Mouse (Mus musculus) embryonic facial prominence, embryonic 10.5 days (tissue): ENCODE measurements around the gene Gdi1. TPM values are rescaled to one million over a fixed set of nuclear protein-coding genes. Genes with fewer than 3 reads are reported as not detected.

ENCODE experiments used
- DNase-seq: peaks from one replicate; pipeline ENCODE4 v3.0.0-alpha.2; 2017; ENCODE audit warnings: low spot score
- H3K27ac ChIP-seq: fragments of 300-500 bp; sonication (generic); replicated peaks from 2 replicates; pipeline ENCODE4 v1.5.1; 2016; ENCODE audit warnings: mild to moderate bottlenecking
- H3K27me3 ChIP-seq: fragments of 300-500 bp; sonication (generic); replicated peaks from 2 replicates; pipeline ENCODE4 v1.6.1; 2016; ENCODE audit warnings: low read depth, mild to moderate bottlenecking; ENCODE audit not compliant: poor library complexity, severe bottlenecking
- H3K36me3 ChIP-seq: fragments of 300-500 bp; sonication (generic); replicated peaks from 2 replicates; pipeline ENCODE4 v1.6.1; 2016; ENCODE audit warnings: mild to moderate bottlenecking, moderate library complexity
- H3K4me1 ChIP-seq: fragments of 300-500 bp; sonication (generic); 2 replicates; pipeline ENCODE4 v1.6.1; 2016
- H3K4me3 ChIP-seq: fragments of 300-500 bp; sonication (generic); 2 replicates; pipeline ENCODE4 v1.5.1; 2016; ENCODE audit warnings: mild to moderate bottlenecking, moderate library complexity
- H3K9me3 ChIP-seq: fragments of 300-500 bp; sonication (generic); 2 replicates; pipeline ENCODE4 v1.6.1; 2016; ENCODE audit warnings: mild to moderate bottlenecking
- WGBS: fragments of 180-500 bp; shearing (Covaris S2); methylation state at CpG from one replicate; pipeline ENCODE4 v1.1.7; 2016; 5-methylcytosine and 5-hydroxymethylcytosine counted together
- polyA plus RNA-seq: library from polyadenylated mRNA; unstranded; fragments of >200 nt; fragmentation: Nextera tagmentation; extraction: Ambion mirVana; gene quantifications from 2 replicates; pipeline ENCODE4 v1.2.1, GENCODE M21; 2016

Gdi1 gene
- polyA plus RNA-seq, 1 experiment from 2014 or later: 251 TPM

DNA sequence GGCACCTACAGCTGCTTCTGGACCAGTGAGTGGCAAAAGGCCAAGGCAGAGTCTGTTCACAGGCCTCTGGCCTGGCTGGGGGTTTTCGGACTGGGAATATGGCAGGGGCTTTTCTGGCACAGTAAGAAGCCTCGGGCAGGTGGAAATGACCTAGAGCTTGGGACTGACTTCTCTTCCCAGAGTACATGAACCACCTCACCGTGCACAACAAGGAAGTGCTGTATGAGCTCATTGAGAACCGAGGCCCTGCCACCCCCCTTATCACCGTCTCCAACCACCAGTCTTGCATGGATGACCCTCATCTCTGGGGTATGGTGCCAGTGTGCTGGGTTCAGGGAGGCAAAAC lies 21.7 kb upstream of the Gdi1 start:
- 33% methylated on average over 5 of the region's 5 CpGs for WGBS
- H3K36me3 ChIP-seq: peaks cover 7% of the 10 kb centered on the region; the same call in 1 of the 2 replicates

GRCm38 (mm10) chrX:74293431-74293830 lies 11.4 kb upstream of the Gdi1 start:
- peaks cover 18% of the 10 kb centered on the region for H3K36me3 ChIP-seq
- H3K9me3 ChIP-seq: no peaks in the 10 kb centered on the region
- 79% methylated on average over 4 of the region's 4 CpGs for WGBS
- H3K4me3 ChIP-seq: no peak overlapping the region
- no peak overlapping the region for H3K27ac ChIP-seq
- H3K27me3 ChIP-seq: no peaks in the 10 kb centered on the region
- peaks cover 6% of the 10 kb centered on the region for H3K4me1 ChIP-seq
- DNase-seq: no peak

More for the DNA sequence above, 21.7 kb upstream of the Gdi1 start:
- peak overlapping the region; percentile 73 for H3K4me3 ChIP-seq
- no peaks in the 10 kb centered on the region; the same call in 1 of the 2 replicates for H3K27me3 ChIP-seq
- H3K4me1 ChIP-seq: peaks cover 16% of the 10 kb centered on the region
- peak overlapping the region; percentile 86 for H3K27ac ChIP-seq
- DNase-seq: no peak
- H3K9me3 ChIP-seq: no peaks in the 10 kb centered on the region

DNA sequence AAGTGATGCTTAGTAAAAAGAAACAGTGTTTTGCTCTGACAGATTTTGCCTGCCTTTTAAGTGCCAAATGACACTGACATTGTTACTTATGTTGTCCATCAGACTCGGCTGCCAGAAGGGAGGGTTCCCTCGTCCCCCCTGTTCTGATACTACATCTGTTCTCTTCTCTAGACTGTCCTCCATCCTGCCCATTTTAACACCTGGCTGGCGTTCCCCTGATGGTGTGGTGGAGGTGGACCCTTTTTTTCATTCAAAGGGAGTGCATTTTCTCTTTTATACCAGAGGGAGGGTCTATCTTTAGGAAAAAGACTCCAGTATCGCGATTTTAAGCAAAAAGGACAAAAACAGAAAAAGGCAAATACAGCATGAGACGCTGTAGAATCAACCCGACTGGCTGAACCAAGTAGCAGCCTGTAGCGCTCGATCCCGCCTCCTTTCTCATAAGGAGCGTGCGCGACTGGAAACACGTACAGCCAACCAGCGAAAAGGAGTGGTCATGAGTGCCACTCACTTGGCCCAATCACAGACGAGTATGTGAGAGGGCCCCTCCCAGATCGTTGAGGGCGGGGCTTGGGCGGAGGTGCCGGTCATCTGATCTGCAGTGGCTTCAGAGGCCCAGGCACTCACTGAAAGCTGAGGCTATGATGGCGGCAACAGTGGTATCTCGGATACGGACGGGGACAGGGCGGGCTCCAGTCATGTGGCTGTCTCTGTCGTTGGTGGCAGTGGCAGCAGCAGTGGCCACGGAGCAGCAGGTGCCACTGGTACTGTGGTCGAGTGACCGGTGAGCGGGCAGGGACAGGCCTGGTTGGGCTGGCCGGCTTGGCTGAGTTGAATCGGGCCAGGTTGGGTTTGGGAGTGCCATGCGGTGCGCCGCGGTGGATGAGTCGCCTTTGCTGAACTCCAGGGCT lies 8.0 kb upstream of the Gdi1 start, which contains the start of gene Atp6ap1:
Atp6ap1 (plus strand) TSS at position 560 of the 911 bp plus-strand sequence.
- H3K27me3 ChIP-seq: no peaks in the 10 kb centered on the region
- WGBS: 17% methylated on average over 37 of the region's 37 CpGs
- H3K36me3 ChIP-seq: peaks cover 27% of the 10 kb centered on the region
- peak within 1 kb of the TSS; percentile 85 for H3K27ac ChIP-seq
- H3K9me3 ChIP-seq: no peaks in the 10 kb centered on the region
- peak within 1 kb of the TSS; percentile 75 for H3K4me3 ChIP-seq
- peak; percentile 92 for DNase-seq
- peaks cover 6% of the 10 kb centered on the region for H3K4me1 ChIP-seq

DNA sequence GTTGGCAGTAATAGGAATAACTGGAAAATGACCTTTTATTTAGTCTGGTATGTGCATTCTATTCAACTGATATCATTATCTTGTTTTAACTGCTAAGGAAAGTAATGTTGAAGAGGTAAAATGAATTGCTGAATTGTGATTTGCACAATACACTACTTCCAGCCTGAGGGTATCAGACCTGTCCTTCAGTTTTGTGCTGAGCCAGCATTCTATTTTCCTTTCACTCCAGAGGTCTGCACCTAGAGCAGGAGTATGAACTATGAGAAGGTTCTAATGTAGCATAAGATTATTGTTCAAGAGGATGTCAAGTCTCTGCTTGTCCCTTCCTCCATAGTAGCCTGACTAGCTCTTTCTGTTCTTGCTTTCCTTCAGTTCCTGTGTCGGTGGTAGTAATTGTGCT lies 6.5 kb upstream of the Gdi1 start:
- Histone ChIP-seq H3K4me1 (peaks cover 6% of the 10 kb centered on the region), H3K27me3 (no peaks in the 10 kb centered on the region), H3K27ac (no peak overlapping the region), H3K4me3 (no peak overlapping the region), H3K36me3 (peaks cover 42% of the 10 kb centered on the region), H3K9me3 (no peaks in the 10 kb centered on the region)
- DNase-seq: no peak
- 93% methylated on average over 1 of the region's 1 CpGs for WGBS

DNA sequence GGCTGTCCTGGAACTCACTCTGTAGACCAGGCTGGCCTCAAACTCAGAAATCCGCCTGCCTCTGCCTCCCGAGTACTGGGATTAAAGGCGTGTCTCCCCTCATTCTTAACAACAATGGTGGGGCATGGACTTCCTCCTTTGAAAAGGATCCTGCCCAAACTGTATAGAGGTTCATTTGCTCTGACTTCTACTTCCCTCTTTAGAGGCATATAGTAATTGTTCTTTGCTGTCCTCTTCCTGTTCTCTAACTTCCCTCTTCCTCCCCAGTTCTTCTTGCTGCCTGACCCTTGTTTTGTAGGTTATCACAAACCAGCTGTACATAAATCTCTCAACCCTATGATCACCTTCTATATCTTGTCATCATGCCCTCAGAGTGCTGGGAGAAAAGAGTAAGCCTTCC lies 5.1 kb upstream of the Gdi1 start:
- H3K27me3 ChIP-seq: no peaks in the 10 kb centered on the region
- H3K27ac ChIP-seq: no peak overlapping the region
- 91% methylated on average over 3 of the region's 3 CpGs for WGBS
- H3K36me3 ChIP-seq: peaks cover 50% of the 10 kb centered on the region
- H3K9me3 ChIP-seq: no peaks in the 10 kb centered on the region
- no peak overlapping the region for H3K4me3 ChIP-seq
- peaks cover 6% of the 10 kb centered on the region for H3K4me1 ChIP-seq
- DNase-seq: no peak

DNA sequence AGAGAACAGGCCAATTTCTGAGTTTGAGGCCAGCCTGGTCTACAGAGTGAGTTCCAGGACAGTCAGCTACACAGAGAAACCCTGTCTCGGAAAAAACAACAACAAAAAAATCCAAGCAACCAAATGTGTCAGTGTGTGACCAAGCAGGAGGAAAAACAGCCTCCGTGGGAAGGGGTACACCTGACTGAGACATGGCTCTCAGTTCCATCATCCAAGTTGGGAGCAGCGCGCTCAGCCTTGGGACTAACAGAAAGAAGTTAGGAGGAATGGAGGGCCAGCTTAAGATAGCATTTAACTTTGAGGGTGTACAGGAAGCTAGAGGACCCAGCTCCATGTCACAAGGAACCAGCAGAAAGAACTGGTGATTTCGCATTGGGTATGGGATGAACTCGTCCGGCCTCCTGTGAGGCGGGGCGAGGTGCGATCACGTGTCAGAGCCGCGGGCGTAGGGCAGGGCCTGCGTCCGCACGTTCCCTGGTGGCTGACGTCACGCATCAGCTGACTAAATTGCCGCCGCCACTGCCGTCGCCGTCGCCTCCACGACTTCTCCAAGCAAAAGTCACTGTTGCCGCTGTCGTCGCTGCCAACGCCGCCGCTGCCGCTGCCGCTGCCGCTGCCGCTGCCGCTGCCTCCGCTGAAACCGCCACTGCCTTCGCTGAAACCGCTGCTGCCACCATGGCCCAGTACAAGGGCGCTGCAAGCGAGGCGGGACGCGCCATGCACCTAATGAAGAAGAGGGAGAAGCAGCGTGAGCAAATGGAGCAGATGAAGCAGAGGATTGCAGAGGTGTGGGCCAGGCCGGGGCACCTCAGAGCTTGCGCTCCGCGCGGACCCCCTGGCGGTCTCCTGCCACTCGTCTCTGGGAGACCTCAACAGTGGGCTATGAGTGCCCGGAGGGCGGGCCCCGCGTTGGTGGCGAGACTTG lies 8.0 kb downstream of the Gdi1 start, which contains the start of gene Fam50a:
Fam50a (plus strand) TSS at position 494 of the 925 bp plus-strand sequence.
- peak; percentile 89 for DNase-seq
- 22% methylated on average over 59 of the region's 59 CpGs for WGBS
- peak within 1 kb of the TSS; percentile 89 for H3K27ac ChIP-seq

DNA sequence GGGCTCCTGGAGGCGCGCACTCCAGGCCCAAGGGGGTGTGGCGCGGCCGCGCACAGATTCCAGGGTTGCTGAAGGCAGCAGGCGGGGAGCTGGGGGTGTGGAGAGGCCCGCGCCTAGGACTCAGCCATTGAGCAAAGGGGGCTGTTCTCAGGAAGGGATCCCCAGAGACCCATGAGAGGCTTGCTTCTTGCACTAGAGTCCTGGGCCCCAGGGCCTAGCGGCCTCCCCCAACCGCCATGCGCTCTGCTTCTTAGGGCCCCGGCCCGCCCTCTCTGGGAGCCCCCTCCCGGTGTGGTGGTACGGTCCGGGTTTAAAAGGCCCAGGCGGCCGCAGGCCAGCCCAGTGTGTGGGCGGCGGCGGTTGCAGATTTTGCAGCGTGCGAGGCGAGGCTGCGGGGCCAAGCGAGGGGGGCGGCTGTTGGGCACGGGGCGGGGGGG lies 23.9 kb downstream of the Gdi1 start, which contains the start of gene Plxna3:
Plxna3 (plus strand) TSS at position 342 of the 437 bp plus-strand sequence.
- no peaks in the 10 kb centered on the region for H3K27me3 ChIP-seq
- peak; percentile 81 for DNase-seq
- peaks cover 29% of the 10 kb centered on the region for H3K4me1 ChIP-seq
- H3K27ac ChIP-seq: peak within 1 kb of the TSS; percentile 93
- H3K36me3 ChIP-seq: peaks cover 18% of the 10 kb centered on the region
- peak within 1 kb of the TSS; percentile 67 for H3K4me3 ChIP-seq
- no peaks in the 10 kb centered on the region for H3K9me3 ChIP-seq
- 13% methylated on average over 30 of the region's 30 CpGs for WGBS

More for the DNA sequence above, 8.0 kb downstream of the Gdi1 start, which contains the start of gene Fam50a:
- Histone ChIP-seq H3K27me3 (no peaks in the 10 kb centered on the region), H3K36me3 (peaks cover 53% of the 10 kb centered on the region), H3K9me3 (no peaks in the 10 kb centered on the region), H3K4me3 (peak within 1 kb of the TSS; percentile 73), H3K4me1 (peaks cover 8% of the 10 kb centered on the region; the same call in 1 of the 2 replicates)

DNA sequence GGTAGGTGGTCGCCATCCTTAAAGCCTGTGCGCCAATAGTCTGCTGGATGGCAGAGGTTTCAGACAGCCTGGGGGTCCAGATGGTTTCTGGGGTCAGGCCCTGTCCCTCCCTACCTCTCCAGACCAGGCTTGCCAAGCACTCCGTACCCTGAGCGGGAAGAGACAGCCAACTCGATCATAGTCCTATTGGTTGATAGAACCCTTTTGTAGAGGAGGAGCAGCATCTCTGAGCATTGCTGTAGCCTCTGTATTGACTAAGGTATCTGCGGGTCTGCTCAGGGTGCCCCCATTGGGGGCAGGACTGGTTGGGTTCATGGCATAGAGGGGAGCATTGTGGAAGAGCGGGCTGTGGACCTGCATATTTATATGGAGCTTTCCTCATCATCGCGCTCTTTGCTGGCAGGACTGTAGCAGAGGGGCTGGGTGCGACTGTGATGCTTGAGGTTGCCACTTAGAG lies 24.4 kb downstream of the Gdi1 start:
- Histone ChIP-seq H3K4me1 (peaks cover 29% of the 10 kb centered on the region), H3K27ac (peak overlapping the region; percentile 93), H3K27me3 (no peaks in the 10 kb centered on the region), H3K4me3 (peak overlapping the region; percentile 67), H3K9me3 (no peaks in the 10 kb centered on the region), H3K36me3 (peaks cover 23% of the 10 kb centered on the region)
- DNase-seq: no peak
- WGBS: 27% methylated on average over 10 of the region's 10 CpGs

- Histone ChIP-seq H3K27me3 (no peaks in the 10 kb centered on the region), H3K4me3 (peak overlapping the region; percentile 67), H3K36me3 (peaks cover 34% of the 10 kb centered on the region), H3K27ac (0 out of 2 replicates have a peak overlapping the region, but pooled peaks have one; percentile 93), H3K4me1 (peaks cover 29% of the 10 kb centered on the region), H3K9me3 (no peaks in the 10 kb centered on the region)
- WGBS: 56% methylated on average over 2 of the region's 2 CpGs
- DNase-seq: no peak
Observed at GRCm38 (mm10) chrX:74330166-74330930, 25.6 kb downstream of the Gdi1 start.

DNA sequence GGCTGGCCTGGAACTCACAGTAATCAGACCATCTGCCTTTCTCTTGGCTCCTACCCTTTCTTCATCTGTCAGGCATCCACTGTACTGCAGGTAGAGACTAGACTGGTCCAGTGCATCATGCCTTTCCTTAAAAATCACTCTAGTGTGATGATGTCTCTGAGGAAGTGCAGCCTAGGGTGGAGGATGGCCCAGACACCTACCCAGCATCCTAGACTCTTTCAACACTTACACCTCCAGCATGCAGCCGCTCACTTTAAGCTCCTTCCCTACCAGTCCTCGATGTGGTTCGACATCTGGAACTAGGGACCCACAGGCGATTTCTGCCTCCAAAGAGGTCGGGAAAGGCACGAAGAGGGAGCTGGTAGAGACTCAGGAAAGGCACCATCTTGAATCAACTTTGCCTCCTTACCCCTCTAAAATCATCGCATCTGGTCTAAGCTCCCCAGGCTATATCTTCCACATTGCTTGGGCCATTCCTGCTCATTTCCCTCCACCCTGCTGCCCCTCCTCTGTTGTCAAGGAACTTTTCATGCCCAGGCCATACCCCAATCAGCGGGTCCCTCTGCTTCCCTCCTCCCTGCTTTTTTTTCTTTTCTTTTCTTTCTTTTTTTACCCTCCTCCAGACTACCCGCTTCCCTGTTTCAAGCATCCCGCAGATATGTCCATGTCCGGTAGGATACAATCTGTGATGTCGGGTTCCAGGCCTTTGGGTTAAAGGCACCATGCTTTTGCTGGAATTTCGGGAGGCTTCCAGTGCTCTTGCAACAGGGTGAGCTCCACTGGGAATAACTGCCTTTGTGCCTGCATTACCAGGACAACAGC lies 48.1 kb downstream of the Gdi1 start:
- Histone ChIP-seq H3K36me3 (no peaks in the 10 kb centered on the region), H3K4me3 (peak overlapping the region; percentile 62), H3K9me3 (no peaks in the 10 kb centered on the region), H3K4me1 (0 out of 2 replicates have a peak, but pooled peaks cover 3% of the 10 kb centered on the region), H3K27me3 (no peaks in the 10 kb centered on the region), H3K27ac (peak overlapping the region; percentile 82)
- 31% methylated on average over 13 of the region's 13 CpGs for WGBS
- DNase-seq: no peak

DNA sequence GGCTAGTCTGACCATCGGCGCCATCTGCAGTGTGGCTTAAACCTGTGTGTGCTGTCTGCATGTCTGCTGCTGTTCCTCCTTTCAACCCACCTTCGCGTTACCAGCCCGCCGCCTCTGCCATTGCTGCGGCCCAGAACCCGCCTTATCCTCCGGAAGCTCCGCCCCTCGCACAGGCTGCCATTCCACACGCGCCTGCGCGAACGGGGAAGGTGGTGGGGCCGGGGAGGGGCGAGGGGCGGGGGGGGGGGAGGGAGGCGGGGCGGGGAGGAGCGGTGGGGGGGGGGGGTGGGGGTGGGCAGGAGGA lies 48.6 kb downstream of the Gdi1 start, which contains the start of gene Lage3:
Lage3 (minus strand) TSS at position 152 of the 304 bp plus-strand sequence.
- peak within 1 kb of the TSS; percentile 82 for H3K27ac ChIP-seq
- H3K36me3 ChIP-seq: no peaks in the 10 kb centered on the region
- WGBS: 16% methylated on average over 14 of the region's 22 CpGs
- no peaks in the 10 kb centered on the region for H3K9me3 ChIP-seq
- 0 out of 2 replicates have a peak, but pooled peaks cover 3% of the 10 kb centered on the region for H3K4me1 ChIP-seq
- DNase-seq: peak; percentile 82
- H3K27me3 ChIP-seq: no peaks in the 10 kb centered on the region
- H3K4me3 ChIP-seq: peak within 1 kb of the TSS; percentile 62
